Mouse (Mus musculus): ENCODE measurements around the gene Plekhg1. TPM values are rescaled to one million over a fixed set of nuclear protein-coding genes. Genes with fewer than 3 reads are reported as not detected.

Plekhg1 gene
- total and polyA plus RNA-seq, 2 experiments from 2014 or later = 4.1 to 14.3 TPM

DNA sequence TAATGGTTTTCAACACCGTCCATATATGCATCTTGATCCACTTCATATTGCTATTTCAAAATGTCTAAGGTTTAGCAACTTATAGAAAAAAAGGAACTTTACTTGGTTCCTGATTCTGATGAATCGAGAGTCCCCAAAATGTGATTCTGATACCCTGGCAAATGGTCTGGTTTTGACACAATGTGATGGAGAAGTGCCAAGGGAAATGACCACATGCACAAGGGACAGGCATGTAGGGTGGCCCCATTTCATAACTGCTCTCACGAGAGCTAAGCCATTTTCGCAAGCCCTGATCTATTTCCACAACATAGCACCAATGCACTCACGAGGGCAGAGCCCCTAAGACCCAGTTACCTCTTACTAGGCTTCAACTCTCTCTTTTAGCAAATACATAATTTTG is 42.7 kb upstream of the Plekhg1 start:
- Histone ChIP-seq H3K36me3 (replicated peaks; ENCODE audit: control insufficient read depth, insufficient read depth, low read length) (no peaks in the 10 kb centered on the region), H3K27me3 (ENCODE audit: control insufficient read depth, insufficient read depth, low read length) (no peaks in the 10 kb centered on the region), H3K4me3 (ENCODE audit: low read depth, low read length) (no peak overlapping the region), H3K4me1 (ENCODE audit: control insufficient read depth, insufficient read depth) (peaks cover 11% of the 10 kb centered on the region; the same call in 1 of the 2 replicates), H3K9me3 (replicated peaks; ENCODE audit: control insufficient read depth, low read length) (no peaks in the 10 kb centered on the region), H3K4me2 (ENCODE audit: low read depth, low read length) (no peak overlapping the region), H3K27ac (ENCODE audit: low read depth) (peak overlapping the region; percentile 49), H3K9ac (replicated peaks; ENCODE audit: low read depth, low read length) (no peak overlapping the region)
- 65% methylated on average over 5 of the region's 5 CpGs for WGBS
- TF ChIP-seq CTCF (IDR thresholded peaks at IDR 0.05; ENCODE audit: low read depth) (no peak), EP300 (IDR thresholded peaks at IDR 0.05; ENCODE audit: low read depth) (no peak)
- ATAC-seq (ENCODE audit: insufficient read depth, low read depth) = no peak
- DNase-seq (ENCODE audit: low spot score) = no peak

- no peaks in the 10 kb centered on the region for H3K9me3 ChIP-seq (replicated peaks; ENCODE audit: control insufficient read depth, low read length)
- WGBS = 64% methylated on average over 12 of the region's 12 CpGs
- no peaks in the 10 kb centered on the region for H3K36me3 ChIP-seq (replicated peaks; ENCODE audit: control insufficient read depth, insufficient read depth, low read length)
- no peaks in the 10 kb centered on the region for H3K27me3 ChIP-seq (ENCODE audit: control insufficient read depth, insufficient read depth, low read length)
- DNase-seq (ENCODE audit: low spot score) (no peak), ATAC-seq (ENCODE audit: insufficient read depth, low read depth) (no peak)
- TF ChIP-seq CTCF (IDR thresholded peaks at IDR 0.05; ENCODE audit: low read depth) (no peak), EP300 (IDR thresholded peaks at IDR 0.05; ENCODE audit: low read depth) (no peak)
- H3K9ac ChIP-seq (replicated peaks; ENCODE audit: low read depth, low read length) = no peak overlapping the region
- H3K4me3 ChIP-seq (ENCODE audit: low read depth, low read length) = no peak overlapping the region
- H3K4me2 ChIP-seq (ENCODE audit: low read depth, low read length) = no peak overlapping the region
- peaks cover 6% of the 10 kb centered on the region; the same call in 1 of the 2 replicates for H3K4me1 ChIP-seq (ENCODE audit: control insufficient read depth, insufficient read depth)
- H3K27ac ChIP-seq (ENCODE audit: low read depth) = no peak overlapping the region
These were observed 39.7 kb upstream of the Plekhg1 start for GRCm38 (mm10) chr10:3700225-3701073.

DNA sequence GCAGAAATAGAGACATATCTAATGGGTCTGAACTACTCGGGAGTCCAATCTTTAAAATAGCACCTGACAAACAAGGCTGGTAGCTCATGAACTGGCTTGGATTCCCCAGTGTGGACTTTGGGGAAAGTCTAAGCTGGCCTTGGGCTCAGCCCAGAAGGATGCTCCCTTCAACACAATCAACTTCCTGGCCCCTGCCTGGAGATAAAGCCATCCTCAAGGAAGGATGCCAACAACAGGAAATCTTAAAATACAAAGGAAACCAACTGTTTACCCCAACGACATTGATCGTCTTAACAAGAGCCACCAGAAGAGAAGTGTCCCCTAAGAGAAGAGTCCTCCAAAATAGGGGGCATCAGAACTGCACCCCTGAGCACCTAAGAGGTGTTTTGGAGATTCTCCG is 38.3 kb upstream of the Plekhg1 start:
- WGBS = 53% methylated on average over 4 of the region's 4 CpGs
- Histone ChIP-seq H3K27ac (ENCODE audit: low read depth) (no peak overlapping the region), H3K36me3 (replicated peaks; ENCODE audit: control insufficient read depth, insufficient read depth, low read length) (no peaks in the 10 kb centered on the region), H3K9me3 (replicated peaks; ENCODE audit: control insufficient read depth, low read length) (no peaks in the 10 kb centered on the region), H3K4me1 (ENCODE audit: control insufficient read depth, insufficient read depth) (no peaks in the 10 kb centered on the region), H3K4me3 (ENCODE audit: low read depth, low read length) (no peak overlapping the region), H3K27me3 (ENCODE audit: control insufficient read depth, insufficient read depth, low read length) (no peaks in the 10 kb centered on the region), H3K4me2 (ENCODE audit: low read depth, low read length) (no peak overlapping the region), H3K9ac (replicated peaks; ENCODE audit: low read depth, low read length) (no peak overlapping the region)
- no peak for TF ChIP-seq CTCF (IDR thresholded peaks at IDR 0.05; ENCODE audit: low read depth)
- TF ChIP-seq EP300 (IDR thresholded peaks at IDR 0.05; ENCODE audit: low read depth) = no peak
- ATAC-seq (ENCODE audit: insufficient read depth, low read depth) (no peak), DNase-seq (ENCODE audit: low spot score) (no peak)

DNA sequence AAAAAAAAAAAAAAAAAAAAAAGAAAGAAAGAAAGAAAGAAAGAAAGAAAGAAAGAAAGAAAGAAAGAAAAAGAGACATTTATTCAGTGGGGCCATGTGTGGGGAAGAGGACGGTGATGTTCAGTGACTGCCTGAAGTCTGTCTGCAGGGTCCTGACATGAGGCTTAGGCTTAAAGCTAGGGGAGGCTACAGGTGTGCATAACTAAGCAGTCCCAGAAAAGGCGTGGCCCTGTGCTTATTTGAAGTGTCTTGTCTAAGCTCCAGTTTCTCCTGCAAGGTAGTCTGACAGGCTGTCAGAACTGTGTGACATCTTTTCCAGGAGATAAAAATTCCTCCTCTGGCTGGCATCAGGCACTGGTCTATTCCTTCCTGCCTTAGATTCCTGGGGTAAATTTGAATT is 37.6 kb upstream of the Plekhg1 start:
- H3K9me3 ChIP-seq (replicated peaks; ENCODE audit: control insufficient read depth, low read length) = no peaks in the 10 kb centered on the region
- H3K27me3 ChIP-seq (ENCODE audit: control insufficient read depth, insufficient read depth, low read length) = no peaks in the 10 kb centered on the region
- H3K36me3 ChIP-seq (replicated peaks; ENCODE audit: control insufficient read depth, insufficient read depth, low read length) = no peaks in the 10 kb centered on the region
- H3K9ac ChIP-seq (replicated peaks; ENCODE audit: low read depth, low read length) = no peak overlapping the region
- no peak for DNase-seq (ENCODE audit: low spot score)
- no peaks in the 10 kb centered on the region for H3K4me1 ChIP-seq (ENCODE audit: control insufficient read depth, insufficient read depth)
- no peak for TF ChIP-seq EP300 (IDR thresholded peaks at IDR 0.05; ENCODE audit: low read depth)
- H3K4me3 ChIP-seq (ENCODE audit: low read depth, low read length) = no peak overlapping the region
- 66% methylated on average over 2 of the region's 2 CpGs for WGBS
- no peak overlapping the region for H3K4me2 ChIP-seq (ENCODE audit: low read depth, low read length)
- no peak overlapping the region for H3K27ac ChIP-seq (ENCODE audit: low read depth)
- no peak for ATAC-seq (ENCODE audit: insufficient read depth, low read depth)

DNA sequence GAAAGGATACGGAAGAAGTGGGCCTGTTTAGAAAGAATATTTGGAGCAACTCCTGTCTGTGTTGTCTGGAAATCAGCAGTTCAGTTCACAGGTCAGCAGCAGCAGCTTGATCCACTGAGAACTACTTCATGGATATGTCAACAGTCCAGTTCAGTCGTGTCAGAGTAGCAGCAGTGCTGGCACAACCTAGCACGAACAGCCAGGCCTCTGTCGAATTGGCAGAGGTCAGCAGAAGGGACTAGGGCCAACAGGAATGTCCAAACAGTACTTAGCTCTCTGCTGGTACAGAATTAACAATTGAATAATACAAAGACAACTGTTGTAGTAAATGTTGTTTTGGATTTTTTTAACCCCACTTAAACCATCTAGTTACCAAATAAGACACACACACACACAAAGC is 33.9 kb upstream of the Plekhg1 start:
- DNase-seq (ENCODE audit: low spot score) (no peak), ATAC-seq (ENCODE audit: insufficient read depth, low read depth) (no peak)
- Histone ChIP-seq H3K4me2 (ENCODE audit: low read depth, low read length) (no peak overlapping the region), H3K9ac (replicated peaks; ENCODE audit: low read depth, low read length) (no peak overlapping the region), H3K9me3 (replicated peaks; ENCODE audit: control insufficient read depth, low read length) (no peaks in the 10 kb centered on the region), H3K27ac (ENCODE audit: low read depth) (no peak overlapping the region), H3K4me1 (ENCODE audit: control insufficient read depth, insufficient read depth) (no peaks in the 10 kb centered on the region), H3K27me3 (ENCODE audit: control insufficient read depth, insufficient read depth, low read length) (no peaks in the 10 kb centered on the region), H3K4me3 (ENCODE audit: low read depth, low read length) (no peak overlapping the region), H3K36me3 (replicated peaks; ENCODE audit: control insufficient read depth, insufficient read depth, low read length) (no peaks in the 10 kb centered on the region)
- TF ChIP-seq EP300 (IDR thresholded peaks at IDR 0.05; ENCODE audit: low read depth) (no peak), CTCF (IDR thresholded peaks at IDR 0.05; ENCODE audit: low read depth) (no peak)
- WGBS = 33% methylated on average over 4 of the region's 4 CpGs

DNA sequence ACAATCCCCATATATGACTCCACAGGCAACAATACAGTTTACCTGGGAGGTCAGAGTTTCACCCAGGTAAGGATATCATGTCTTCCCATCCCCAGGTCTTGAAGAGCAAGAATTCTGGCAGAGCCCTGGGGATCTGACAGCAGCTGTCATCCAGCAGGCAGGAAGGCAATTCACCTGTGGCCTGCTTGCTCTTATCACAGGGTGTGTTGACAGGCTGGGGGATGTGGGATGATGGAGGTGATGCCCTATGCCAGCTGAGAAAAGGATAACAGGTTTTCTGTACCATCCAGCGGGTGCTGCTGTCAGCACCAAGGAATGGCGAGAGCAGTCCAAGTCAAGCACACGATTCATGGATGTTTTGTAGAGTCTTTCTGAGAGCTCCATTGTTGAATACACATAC is 30.1 kb upstream of the Plekhg1 start:
- TF ChIP-seq CTCF (IDR thresholded peaks at IDR 0.05; ENCODE audit: low read depth) = no peak
- no peak for TF ChIP-seq EP300 (IDR thresholded peaks at IDR 0.05; ENCODE audit: low read depth)
- no peaks in the 10 kb centered on the region for H3K36me3 ChIP-seq (replicated peaks; ENCODE audit: control insufficient read depth, insufficient read depth, low read length)
- no peak for ATAC-seq (ENCODE audit: insufficient read depth, low read depth)
- no peak overlapping the region for H3K4me3 ChIP-seq (ENCODE audit: low read depth, low read length)
- no peak overlapping the region for H3K9ac ChIP-seq (replicated peaks; ENCODE audit: low read depth, low read length)
- no peak overlapping the region for H3K27ac ChIP-seq (ENCODE audit: low read depth)
- no peaks in the 10 kb centered on the region for H3K4me1 ChIP-seq (ENCODE audit: control insufficient read depth, insufficient read depth)
- H3K27me3 ChIP-seq (ENCODE audit: control insufficient read depth, insufficient read depth, low read length) = no peaks in the 10 kb centered on the region
- 50% methylated on average over 3 of the region's 3 CpGs for WGBS
- no peak overlapping the region for H3K4me2 ChIP-seq (ENCODE audit: low read depth, low read length)
- 0 out of 2 replicates have a peak, but pooled peaks cover 8% of the 10 kb centered on the region for H3K9me3 ChIP-seq (replicated peaks; ENCODE audit: control insufficient read depth, low read length)
- DNase-seq (ENCODE audit: low spot score) = no peak
